Mouse (Mus musculus) heart, embryonic 13.5 days (tissue): ENCODE data around the gene Zbtb32. TPM values are rescaled to one million over a fixed set of nuclear protein-coding genes. Genes with fewer than 3 reads are reported as not detected.

Experiments used
- ATAC-seq: fragments of 200-750 bp; cut with Nextera tagmentation; 2 replicates; pipeline ENCODE4 v1.8.0; 2017; ENCODE audit warnings: moderate TSS enrichment; ENCODE audit not compliant: insufficient number of reproducible peaks, low FRiP score, low TSS enrichment; ENCODE audit errors: extremely low read depth
- H3K27ac ChIP-seq: fragments of 300-500 bp; sonication (generic); replicated peaks from 2 replicates; pipeline ENCODE4 v1.5.1; 2015; ENCODE audit warnings: moderate library complexity, mild to moderate bottlenecking, inconsistent platforms
- H3K27me3 ChIP-seq: fragments of 300-500 bp; sonication (generic); replicated peaks from 2 replicates; pipeline ENCODE4 v1.6.1; 2015; ENCODE audit warnings: mild to moderate bottlenecking, inconsistent platforms
- H3K36me3 ChIP-seq: fragments of 300-500 bp; sonication (generic); 2 replicates; pipeline ENCODE4 v1.6.1; 2015; ENCODE audit warnings: mild to moderate bottlenecking, inconsistent platforms
- H3K4me1 ChIP-seq: fragments of 300-500 bp; sonication (generic); 2 replicates; pipeline ENCODE4 v1.6.1; 2015; ENCODE audit warnings: inconsistent platforms
- H3K4me2 ChIP-seq: fragments of 300-500 bp; sonication (generic); 2 replicates; pipeline ENCODE4 v1.6.1; 2015; ENCODE audit warnings: inconsistent platforms, mild to moderate bottlenecking, moderate library complexity
- H3K4me3 ChIP-seq: fragments of 300-500 bp; sonication (generic); 2 replicates; pipeline ENCODE4 v1.5.1; 2015; ENCODE audit warnings: moderate library complexity, mild to moderate bottlenecking, inconsistent platforms
- H3K9ac ChIP-seq: fragments of 300-500 bp; sonication (generic); 2 replicates; pipeline ENCODE4 v1.6.1; 2015; ENCODE audit warnings: inconsistent platforms, mild to moderate bottlenecking, moderate library complexity
- H3K9me3 ChIP-seq: fragments of 300-500 bp; sonication (generic); 2 replicates; pipeline ENCODE4 v1.6.1; 2016; ENCODE audit warnings: inconsistent platforms
- WGBS: fragments of 180-500 bp; shearing (Covaris S2); methylation state at CpG from one replicate; pipeline ENCODE4 v1.1.7; 2015; ENCODE audit warnings: mixed read lengths; 5-methylcytosine and 5-hydroxymethylcytosine counted together
- microRNA-seq: library from miRNA; unstranded; fragments of <30 nt; microRNA quantifications from one replicate; pipeline ENCODE4, GENCODE M21; 2016
- polyA plus RNA-seq: library from polyadenylated mRNA; unstranded; fragments of >200 nt; fragmentation: Nextera tagmentation; extraction: Ambion mirVana; gene quantifications from 2 replicates; pipeline ENCODE4 v1.2.1, GENCODE M21; 2015

The Zbtb32 gene
- polyA plus RNA-seq, 1 experiment from 2014 or later, result 0.13 TPM

DNA sequence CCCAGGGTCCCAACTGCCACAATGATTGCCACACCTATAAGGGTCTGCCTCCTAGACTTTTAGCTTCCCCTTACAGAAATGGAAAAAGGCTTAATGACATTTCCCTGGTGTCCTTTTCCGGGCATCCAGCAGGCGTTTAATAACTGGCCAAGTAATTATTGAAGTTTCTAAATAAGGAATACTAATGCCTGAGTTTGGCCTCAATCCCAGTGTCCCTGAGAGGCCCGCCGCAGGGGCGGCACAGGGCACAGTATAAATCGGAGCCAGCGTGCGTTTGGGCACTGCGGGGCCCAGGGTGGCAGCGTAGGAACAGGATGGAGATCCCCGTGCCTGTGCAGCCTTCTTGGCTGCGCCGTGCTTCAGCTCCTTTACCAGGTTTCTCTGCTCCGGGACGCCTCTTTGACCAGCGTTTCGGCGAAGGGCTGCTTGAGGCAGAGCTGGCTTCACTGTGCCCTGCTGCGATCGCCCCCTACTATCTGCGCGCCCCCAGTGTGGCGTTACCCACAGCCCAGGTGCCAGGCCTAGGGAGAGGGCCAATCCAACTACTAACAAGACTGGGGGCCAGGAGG is 45.6 kb downstream of the Zbtb32 start:
- Histone ChIP-seq H3K4me3 (peak overlapping the region; percentile 79), H3K27ac (peak overlapping the region; percentile 96), H3K9ac (peak overlapping the region; percentile 90), H3K4me2 (peak overlapping the region; percentile 80), H3K36me3 (peaks cover 55% of the 10 kb centered on the region), H3K9me3 (no peaks in the 10 kb centered on the region), H3K4me1 (peaks cover 25% of the 10 kb centered on the region), H3K27me3 (no peaks in the 10 kb centered on the region)
- no peak for ATAC-seq
- 3% methylated on average over 23 of the region's 23 CpGs for WGBS

DNA sequence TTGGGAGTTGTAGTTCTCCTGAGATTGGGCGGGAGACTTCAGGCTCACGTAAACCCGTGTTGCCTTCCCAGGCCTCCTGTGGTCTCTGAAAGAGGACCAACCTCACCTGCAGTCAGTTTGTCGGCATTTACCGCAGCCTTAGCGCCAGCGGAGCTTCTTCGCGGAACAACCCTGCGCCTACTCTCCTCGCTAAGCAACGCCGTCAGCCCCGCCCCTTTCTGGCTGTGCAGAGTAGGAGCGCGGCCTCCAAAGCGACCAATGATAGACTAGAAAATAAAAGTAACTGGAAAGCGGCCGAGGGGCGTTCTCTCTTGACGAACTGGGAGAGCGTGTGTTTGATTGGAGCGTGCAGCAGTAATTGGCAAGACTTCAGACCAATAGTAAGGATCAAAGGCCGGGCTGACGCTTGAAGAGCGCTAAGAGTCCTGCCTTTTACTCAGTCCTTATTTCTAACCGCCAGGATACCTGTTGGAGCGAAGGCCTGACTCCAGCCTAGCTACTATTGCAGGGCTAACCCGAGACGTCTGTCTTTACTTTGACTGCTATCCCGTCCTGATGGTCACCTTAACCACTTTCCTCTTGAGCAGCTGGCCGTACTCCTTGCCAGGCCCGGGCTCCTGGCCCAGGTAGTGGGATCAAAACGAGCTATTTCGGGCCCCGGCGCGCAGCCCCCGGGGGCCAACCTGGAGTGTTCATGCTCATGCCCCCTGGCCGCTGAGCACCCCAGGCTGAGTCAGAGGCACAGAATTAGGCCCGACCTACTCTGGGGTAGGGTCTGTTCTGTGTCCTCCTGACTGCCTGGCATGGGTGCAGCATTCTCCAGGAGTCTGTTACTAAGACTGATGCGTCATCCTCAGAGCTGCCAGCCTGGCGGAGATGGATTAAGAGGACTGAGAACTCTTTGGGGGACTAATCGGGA is 46.3 kb downstream of the Zbtb32 start, which contains the start of the genes Hspb6 and Proser3:
Hspb6 (plus strand) TSS at position 77 of the 919 bp plus-strand sequence.
Proser3 (minus strand) TSS at position 198 of the 919 bp plus-strand sequence.
- H3K4me3 ChIP-seq, result peak within 1 kb of the TSS; percentile 79
- no peaks in the 10 kb centered on the region for H3K9me3 ChIP-seq
- no peaks in the 10 kb centered on the region for H3K27me3 ChIP-seq
- H3K4me2 ChIP-seq, result peak within 1 kb of the TSS; percentile 80
- peak; percentile 89 for ATAC-seq
- peak within 1 kb of the TSS; percentile 96 for H3K27ac ChIP-seq
- peaks cover 57% of the 10 kb centered on the region for H3K36me3 ChIP-seq
- H3K9ac ChIP-seq, result peak within 1 kb of the TSS; percentile 90
- WGBS, result under 1% methylated on average over 44 of the region's 44 CpGs
- peaks cover 20% of the 10 kb centered on the region for H3K4me1 ChIP-seq

DNA sequence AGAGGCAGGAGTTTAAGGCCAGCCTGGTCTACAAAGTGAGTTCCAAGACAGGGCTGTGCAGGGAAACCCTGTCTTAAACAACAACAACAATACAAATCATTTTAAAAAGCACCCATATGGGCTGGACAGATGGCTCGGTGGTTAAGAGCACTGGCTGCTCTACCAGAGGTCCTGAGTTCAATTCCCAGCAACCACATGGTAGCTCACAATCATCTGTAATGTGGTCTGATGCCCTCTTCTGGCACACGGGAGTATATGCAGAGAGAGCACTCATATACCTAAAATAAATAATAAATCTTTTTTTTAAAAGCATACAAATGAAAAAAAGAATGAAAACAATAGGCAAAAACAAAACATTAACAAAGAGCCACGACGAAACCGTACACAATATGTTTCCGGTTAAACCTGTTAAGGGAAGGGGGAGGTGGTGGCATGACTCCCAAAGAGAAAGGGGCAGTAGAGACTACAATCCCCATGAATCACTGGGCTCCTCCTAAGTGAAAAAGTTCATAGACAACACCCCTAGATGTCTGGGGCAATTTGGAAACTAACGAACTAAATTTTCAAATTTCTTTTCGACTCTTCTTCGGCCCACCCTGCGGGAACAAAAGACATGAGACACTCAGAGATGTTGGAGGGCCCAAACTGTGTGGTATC is 47.1 kb downstream of the Zbtb32 start:
- peak; percentile 22; the same call in 1 of the 2 replicates for ATAC-seq
- H3K9me3 ChIP-seq, result no peaks in the 10 kb centered on the region
- H3K36me3 ChIP-seq, result peaks cover 56% of the 10 kb centered on the region
- H3K27ac ChIP-seq, result peak overlapping the region; percentile 96
- H3K9ac ChIP-seq, result peak overlapping the region; percentile 87
- H3K4me1 ChIP-seq, result peaks cover 20% of the 10 kb centered on the region
- WGBS, result 2% methylated on average over 10 of the region's 10 CpGs
- peak overlapping the region; percentile 79 for H3K4me3 ChIP-seq
- H3K4me2 ChIP-seq, result peak overlapping the region; percentile 80
- H3K27me3 ChIP-seq, result no peaks in the 10 kb centered on the region

DNA sequence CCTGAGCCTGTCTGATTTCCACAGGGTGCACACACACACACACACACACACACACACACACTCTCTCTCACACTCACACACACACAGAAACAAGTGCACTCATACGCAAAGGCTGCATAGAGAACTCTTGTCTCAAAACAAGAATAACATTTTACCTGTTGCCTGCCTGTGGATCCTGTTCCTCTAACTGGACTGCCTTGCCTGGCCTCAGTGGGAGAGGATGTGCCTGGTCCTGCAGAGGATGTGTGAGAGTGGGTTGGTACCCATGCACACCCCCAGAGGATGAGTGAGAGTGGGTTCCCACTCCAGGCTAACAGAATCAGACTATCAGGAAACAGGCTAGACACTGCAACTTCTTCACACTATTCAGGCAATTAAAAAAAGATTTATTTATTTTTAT is 48.1 kb downstream of the Zbtb32 start:
- no peak for ATAC-seq
- no peak overlapping the region for H3K27ac ChIP-seq
- no peak overlapping the region for H3K9ac ChIP-seq
- H3K27me3 ChIP-seq, result no peaks in the 10 kb centered on the region
- no peak overlapping the region for H3K4me2 ChIP-seq
- H3K9me3 ChIP-seq, result no peaks in the 10 kb centered on the region
- 89% methylated on average over 1 of the region's 1 CpGs for WGBS
- no peak overlapping the region for H3K4me3 ChIP-seq
- peaks cover 20% of the 10 kb centered on the region for H3K4me1 ChIP-seq
- H3K36me3 ChIP-seq, result peaks cover 55% of the 10 kb centered on the region

DNA sequence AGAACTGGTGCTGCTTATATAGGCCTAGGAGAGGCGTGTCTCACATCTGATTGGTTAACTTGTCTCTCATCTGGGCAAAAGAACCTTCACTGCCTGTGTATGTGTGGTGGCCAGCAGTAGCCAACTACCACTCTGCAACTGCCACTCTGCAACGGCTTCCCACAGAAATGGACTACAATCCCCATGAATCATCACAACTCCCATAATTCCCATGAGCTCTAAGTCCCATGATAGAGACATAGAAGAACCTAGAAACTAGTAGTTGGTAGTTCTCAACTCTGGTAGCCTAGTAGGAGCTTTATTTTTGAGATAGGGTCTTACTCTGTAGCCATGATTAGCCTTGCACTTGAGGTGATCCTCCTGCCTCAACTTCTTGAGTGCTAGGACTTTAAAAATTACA is 48.8 kb downstream of the Zbtb32 start:
- H3K4me1 ChIP-seq, result peaks cover 20% of the 10 kb centered on the region
- no peak overlapping the region for H3K4me2 ChIP-seq
- H3K9me3 ChIP-seq, result no peaks in the 10 kb centered on the region
- ATAC-seq, result no peak
- peaks cover 53% of the 10 kb centered on the region for H3K36me3 ChIP-seq
- H3K27ac ChIP-seq, result no peak overlapping the region
- H3K4me3 ChIP-seq, result no peak overlapping the region
- H3K27me3 ChIP-seq, result no peaks in the 10 kb centered on the region
- WGBS, result 63% methylated on average over 2 of the region's 2 CpGs
- no peak overlapping the region for H3K9ac ChIP-seq

DNA sequence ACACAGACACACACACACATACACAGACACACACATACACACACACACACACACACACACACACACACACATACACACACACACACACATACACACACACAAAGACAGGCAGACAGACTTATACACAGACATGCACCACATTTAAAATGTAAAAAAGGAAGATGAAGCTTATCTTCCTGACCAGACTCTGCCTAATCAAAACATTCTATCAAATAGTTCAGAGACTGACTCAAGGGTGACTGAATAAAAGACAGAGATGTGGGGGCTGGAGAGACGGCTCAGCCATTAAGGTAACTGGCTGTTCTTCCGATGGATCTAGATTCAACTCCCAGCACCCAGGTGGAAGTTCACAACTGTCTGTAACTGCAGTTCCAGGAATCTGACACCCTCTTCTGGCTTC is 54.4 kb downstream of the Zbtb32 start:
- no peaks in the 10 kb centered on the region for H3K9me3 ChIP-seq
- H3K36me3 ChIP-seq, result peaks cover 83% of the 10 kb centered on the region
- no peak overlapping the region for H3K9ac ChIP-seq

DNA sequence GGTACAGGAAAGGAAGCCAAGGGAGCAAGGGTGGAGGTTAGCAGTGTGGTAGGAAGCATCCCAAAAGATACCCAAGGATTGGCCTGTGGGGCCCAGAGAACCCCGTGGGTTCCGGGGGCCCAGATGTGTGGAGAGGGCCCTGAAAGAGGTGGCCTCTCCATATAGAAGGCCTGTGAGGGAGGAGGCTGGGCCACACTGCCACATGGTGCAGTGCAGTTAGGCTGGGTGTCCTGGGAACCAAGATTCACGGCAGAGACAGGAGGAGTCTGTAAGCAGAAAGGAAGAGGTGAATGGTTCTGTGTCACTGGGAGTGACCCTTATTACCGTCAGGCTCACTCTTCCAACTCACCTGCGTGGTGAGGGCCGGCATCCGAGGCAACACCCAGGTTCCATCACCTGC is 58.1 kb downstream of the Zbtb32 start:
- H3K4me2 ChIP-seq, result no peak overlapping the region
- H3K4me3 ChIP-seq, result no peak overlapping the region
- H3K27ac ChIP-seq, result no peak overlapping the region
- ATAC-seq, result no peak; the same call in 1 of the 2 replicates
- no peaks in the 10 kb centered on the region for H3K9me3 ChIP-seq
- 78% methylated on average over 7 of the region's 7 CpGs for WGBS
- peaks cover 3% of the 10 kb centered on the region for H3K4me1 ChIP-seq
- peaks cover 62% of the 10 kb centered on the region for H3K36me3 ChIP-seq
- H3K9ac ChIP-seq, result no peak overlapping the region
- no peaks in the 10 kb centered on the region for H3K27me3 ChIP-seq

More for the DNA sequence above, 54.4 kb downstream of the Zbtb32 start:
- Histone ChIP-seq H3K27ac (no peak overlapping the region), H3K4me1 (no peaks in the 10 kb centered on the region), H3K4me2 (no peak overlapping the region), H3K4me3 (no peak overlapping the region), H3K27me3 (no peaks in the 10 kb centered on the region)
- ATAC-seq, result no peak
- 84% methylated on average over 2 of the region's 2 CpGs for WGBS

Small RNA genes lying within 50 kb of the gene (microRNA-seq; reads per million reads assigned to microRNA genes)
- gene Gm38670 (2.0 reads per million, percentile 3 among the genes with 10 or more reads in this experiment), gene Mir3569 (not detected)

Other genes starting within 250 kb of the Zbtb32 start
- 1.9 TPM in 2 replicates for gene Lrfn3, start 236.1 kb downstream of the Zbtb32 start, polyA plus RNA-seq
- 27.8 and 28.7 TPM in 2 replicates for gene Tyrobp, start 185.1 kb downstream of the Zbtb32 start, polyA plus RNA-seq
- 0.66 and 0.90 TPM in 2 replicates for gene Hcst, start 179.1 kb downstream of the Zbtb32 start, polyA plus RNA-seq
- gene Nfkbid, start 177.2 kb downstream of the Zbtb32 start, polyA plus RNA-seq, result 1.2 and 1.4 TPM in 2 replicates
- 26.8 and 29.5 TPM in 2 replicates for gene Aplp1, start 153.4 kb downstream of the Zbtb32 start, polyA plus RNA-seq
- gene Kirrel2, start 141.2 kb downstream of the Zbtb32 start, polyA plus RNA-seq, result 0.45 and 0.49 TPM in 2 replicates
- gene Nphs1, start 140.6 kb downstream of the Zbtb32 start, polyA plus RNA-seq, result 0.12 TPM in 1 of 2 replicates, not detected in the other
- gene Prodh2, start 105.3 kb downstream of the Zbtb32 start, polyA plus RNA-seq, result 0.13 and 1.0 TPM in 2 replicates
- gene Arhgap33, start 63.8 kb downstream of the Zbtb32 start, polyA plus RNA-seq, result 8.0 and 9.3 TPM in 2 replicates
- 76.6 and 86.4 TPM in 2 replicates for gene Hspb6, start 46.7 kb downstream of the Zbtb32 start, polyA plus RNA-seq
- gene Proser3, start 46.6 kb downstream of the Zbtb32 start, polyA plus RNA-seq, result 8.7 and 9.6 TPM in 2 replicates
- gene Lin37, start 39.1 kb downstream of the Zbtb32 start, polyA plus RNA-seq, result 31.0 and 36.9 TPM in 2 replicates
- 85.6 and 92.3 TPM in 2 replicates for gene U2af1l4, start 35.6 kb downstream of the Zbtb32 start, polyA plus RNA-seq
- gene Gm49396, start 35.6 kb downstream of the Zbtb32 start, polyA plus RNA-seq, result 7.4 and 8.4 TPM in 2 replicates
- 114 and 116 TPM in 2 replicates for gene Psenen, start 35.3 kb downstream of the Zbtb32 start, polyA plus RNA-seq
- 3.5 and 3.6 TPM in 2 replicates for gene Igflr1, start 33.5 kb downstream of the Zbtb32 start, polyA plus RNA-seq
- 4.4 and 5.7 TPM in 2 replicates for gene Kmt2b, start 10.2 kb downstream of the Zbtb32 start, polyA plus RNA-seq
- 0.33 and 0.37 TPM in 2 replicates for gene Upk1a, start 13.9 kb upstream of the Zbtb32 start, polyA plus RNA-seq
- 1,963 and 2,109 TPM in 2 replicates for gene Cox6b1, start 27.2 kb upstream of the Zbtb32 start, polyA plus RNA-seq
- gene Etv2, start 36.9 kb upstream of the Zbtb32 start, polyA plus RNA-seq, result 0.33 and 0.37 TPM in 2 replicates
- gene Rbm42, start 51.4 kb upstream of the Zbtb32 start, polyA plus RNA-seq, result 79.5 and 88.4 TPM in 2 replicates
- 30.1 and 32.3 TPM in 2 replicates for gene Haus5, start 66.1 kb upstream of the Zbtb32 start, polyA plus RNA-seq
- gene Pmis2, start 72.7 kb upstream of the Zbtb32 start, polyA plus RNA-seq, result not detected in 2 replicates
- gene 2200002J24Rik, start 100.0 kb upstream of the Zbtb32 start, polyA plus RNA-seq, result 1.9 TPM in 2 replicates
- 0.46 and 1.0 TPM in 2 replicates for gene Atp4a, start 113.3 kb upstream of the Zbtb32 start, polyA plus RNA-seq
- gene Tmem147, start 130.6 kb upstream of the Zbtb32 start, polyA plus RNA-seq, result 165 and 182 TPM in 2 replicates
- gene Gapdhs, start 144.8 kb upstream of the Zbtb32 start, polyA plus RNA-seq, result 0.20 and 0.64 TPM in 2 replicates
- gene Sbsn, start 152.6 kb upstream of the Zbtb32 start, polyA plus RNA-seq, result 0.47 and 0.68 TPM in 2 replicates
- 0.71 and 1.2 TPM in 2 replicates for gene Dmkn, start 164.8 kb upstream of the Zbtb32 start, polyA plus RNA-seq
- gene Krtdap, start 189.0 kb upstream of the Zbtb32 start, polyA plus RNA-seq, result 0.41 and 0.53 TPM in 2 replicates
- gene Ffar2, start 224.9 kb upstream of the Zbtb32 start, polyA plus RNA-seq, result not detected in 2 replicates